ENCODE assay signal across 12 mouse cellular contexts in genomic region chr7:95758375-95758774, GRCm38 (mm10).
"Had no signal": no experiment of that assay in that cellular context is flagged by ENCODE, and none has a peak within 500 bp of the region (broad histone marks: within the 10 kb centered on the region; RNA-seq: fewer than 3 reads in every experiment).

No protein-coding gene starts in this region.

- DNase-seq: retina, postnatal 1 day; right cerebral cortex, adult 18-20 months; right cerebral cortex, postnatal 14 days; right cerebral cortex, postnatal 25 days; right cerebral cortex, postnatal 4 days; spleen, adult 18-20 months; thymus, adult 18-20 months; thymus, adult 2 months; thymus, postnatal 14 days; thymus, postnatal 25 days; thymus, postnatal 36 days; thymus, postnatal 4 days had no signal
